Mouse (Mus musculus): Measurements from ENCODE around the gene Arrdc3.
"Not testable (repeated sequence)": the region's sequence is repeated elsewhere in the genome, so short reads cannot be mapped to it uniquely, and the experiment has no call there.

The Arrdc3 gene

DNA sequence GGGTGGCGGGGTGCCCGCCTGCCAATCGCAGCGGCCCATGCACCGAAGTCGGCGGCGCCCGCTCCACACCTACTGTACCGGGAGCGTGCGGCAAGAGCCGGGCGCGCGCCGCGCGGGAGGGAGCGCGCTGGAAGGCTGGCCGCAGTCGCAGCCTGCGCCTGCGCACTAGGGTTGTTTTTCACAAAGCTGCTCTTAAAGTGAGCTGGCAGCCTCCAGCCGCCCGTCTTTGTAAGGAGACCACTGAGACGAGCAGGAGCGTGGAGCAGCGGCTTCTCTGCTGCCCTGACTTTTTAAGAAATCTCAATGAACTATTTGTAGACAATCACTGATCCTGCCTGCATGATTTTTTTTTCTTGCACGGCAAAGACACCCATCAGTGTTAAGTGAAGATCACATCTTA, at the start of gene Arrdc3:
Gene Arrdc3 (plus strand): TSS at position 195 of the 400 bp plus-strand sequence.
- peak; percentile 45 for ATAC-seq (ENCODE audit: insufficient number of reproducible peaks, low FRiP score, low TSS enrichment)

GRCm38 (mm10) chr13:80862215-80862614, 21.0 kb upstream of the Arrdc3 start:
- peak; percentile 45; the same call in 1 of the 2 replicates for ATAC-seq (ENCODE audit: insufficient number of reproducible peaks, low FRiP score, low TSS enrichment)

DNA sequence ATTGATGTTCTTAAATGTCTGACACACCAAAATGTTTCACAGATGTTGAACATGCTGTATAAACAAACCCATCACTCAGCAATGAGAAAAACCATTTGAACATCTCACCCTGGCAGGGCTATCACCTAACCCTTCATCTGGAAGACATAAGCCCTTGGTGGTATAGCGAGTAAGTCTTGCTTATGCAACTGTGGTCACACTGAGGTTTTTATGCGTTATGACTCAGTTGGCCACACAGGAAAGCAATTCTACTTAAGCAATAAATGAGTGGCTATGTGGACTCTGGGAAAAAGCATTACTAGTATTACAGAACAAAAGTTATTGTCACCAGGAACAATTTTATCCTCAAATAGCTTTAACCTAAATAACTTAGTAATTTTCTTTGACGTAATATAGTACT, 19.0 kb upstream of the Arrdc3 start:
- ATAC-seq (ENCODE audit: insufficient number of reproducible peaks, low FRiP score, low TSS enrichment), result no peak

- ATAC-seq (ENCODE audit: insufficient number of reproducible peaks, low FRiP score, low TSS enrichment), result no peak
Observed at GRCm38 (mm10) chr13:80875126-80875525, 8.1 kb upstream of the Arrdc3 start.

GRCm38 (mm10) chr13:80880756-80881155, 2.4 kb upstream of the Arrdc3 start:
- no peak for ATAC-seq (ENCODE audit: insufficient number of reproducible peaks, low FRiP score, low TSS enrichment)

GRCm38 (mm10) chr13:80881722-80882500, 1.3 kb upstream of the Arrdc3 start:
- ATAC-seq (ENCODE audit: insufficient number of reproducible peaks, low FRiP score, low TSS enrichment), result peak; percentile 11; the same call in 1 of the 2 replicates

GRCm38 (mm10) chr13:80882716-80883135, 458 bp upstream of the Arrdc3 start:
- peak; percentile 12 for ATAC-seq (ENCODE audit: insufficient number of reproducible peaks, low FRiP score, low TSS enrichment)

GRCm38 (mm10) chr13:80883649-80884376, 629 bp downstream of the Arrdc3 start:
- ATAC-seq (ENCODE audit: insufficient number of reproducible peaks, low FRiP score, low TSS enrichment), result no peak

DNA sequence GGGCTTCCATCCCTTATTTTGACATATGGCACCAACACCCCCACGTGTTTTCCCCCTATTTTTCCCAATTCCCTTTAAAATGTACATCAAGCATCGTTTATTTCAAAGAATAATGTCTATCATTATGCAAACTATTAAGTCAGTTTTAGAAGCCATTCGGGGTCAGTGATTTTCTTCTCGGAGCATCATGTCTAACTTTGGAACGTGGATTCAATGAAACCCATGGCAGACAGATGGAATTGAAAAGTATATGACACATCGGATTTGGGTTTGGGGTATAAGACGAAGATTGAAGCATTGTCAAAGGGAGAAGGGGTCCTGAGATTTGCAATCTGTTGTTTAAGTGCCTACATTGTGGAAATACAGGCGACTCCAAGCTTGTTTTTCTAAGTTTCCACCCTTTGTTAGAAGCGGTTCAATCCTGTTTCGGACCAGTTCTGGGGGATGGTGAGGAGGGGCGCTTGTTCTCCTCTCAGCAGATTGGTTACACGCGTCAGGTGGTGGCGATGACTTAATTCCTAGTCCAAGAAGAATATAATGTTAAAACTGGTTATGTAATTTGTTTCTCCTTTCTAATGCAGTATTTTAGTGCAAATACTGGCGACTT, 1.3 kb downstream of the Arrdc3 start:
- ATAC-seq (ENCODE audit: insufficient number of reproducible peaks, low FRiP score, low TSS enrichment), result no peak

GRCm38 (mm10) chr13:80885103-80885833, 2.1 kb downstream of the Arrdc3 start:
- ATAC-seq (ENCODE audit: insufficient number of reproducible peaks, low FRiP score, low TSS enrichment), result peak; percentile 79

DNA sequence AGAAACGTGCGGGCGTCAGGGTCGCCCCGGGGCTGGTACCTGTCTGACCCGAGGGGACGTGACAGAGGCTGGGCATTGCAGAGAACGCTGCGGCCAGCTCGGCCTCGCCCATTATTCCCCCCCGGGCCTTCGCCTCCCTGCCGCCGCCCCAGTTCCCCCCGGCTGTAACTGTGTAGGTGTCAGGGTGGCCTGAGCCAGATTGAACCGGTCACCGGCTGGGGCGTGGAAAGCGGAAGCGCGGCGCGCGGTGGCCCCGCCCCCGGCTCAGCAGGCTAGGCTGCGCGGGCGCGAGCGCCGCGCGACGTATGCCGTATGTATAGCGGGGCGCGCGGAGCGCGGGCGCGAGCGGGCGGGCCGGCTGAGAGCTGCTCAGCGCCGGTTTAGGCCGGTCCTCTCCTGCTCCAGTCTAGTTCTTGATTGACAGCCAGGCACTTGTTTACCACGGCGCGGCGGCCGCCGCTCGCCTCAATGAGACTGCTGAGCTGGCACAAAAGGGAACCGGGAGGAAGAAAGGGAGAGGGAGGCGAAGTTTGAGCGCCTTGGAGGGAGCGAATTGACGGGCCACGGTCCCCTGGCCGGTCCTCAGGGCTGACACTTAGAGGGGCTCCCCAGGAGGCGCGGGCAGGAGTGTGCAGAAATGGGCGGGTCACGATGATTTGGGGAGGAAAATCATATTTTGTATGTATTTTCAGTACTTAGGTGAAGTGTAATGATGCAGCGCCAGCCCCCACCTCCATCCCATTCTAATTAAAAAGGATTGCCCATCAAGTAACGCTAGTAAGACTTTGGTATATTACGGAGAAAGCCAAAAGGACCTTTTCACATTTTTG, 2.9 kb downstream of the Arrdc3 start:
- ATAC-seq (ENCODE audit: insufficient number of reproducible peaks, low FRiP score, low TSS enrichment), result peak; percentile 63

GRCm38 (mm10) chr13:80886664-80887210, 3.6 kb downstream of the Arrdc3 start:
- ATAC-seq (ENCODE audit: insufficient number of reproducible peaks, low FRiP score, low TSS enrichment), result no peak

- ATAC-seq (ENCODE audit: insufficient number of reproducible peaks, low FRiP score, low TSS enrichment), result no peak
Observed at GRCm38 (mm10) chr13:80887842-80888241, 4.7 kb downstream of the Arrdc3 start.

DNA sequence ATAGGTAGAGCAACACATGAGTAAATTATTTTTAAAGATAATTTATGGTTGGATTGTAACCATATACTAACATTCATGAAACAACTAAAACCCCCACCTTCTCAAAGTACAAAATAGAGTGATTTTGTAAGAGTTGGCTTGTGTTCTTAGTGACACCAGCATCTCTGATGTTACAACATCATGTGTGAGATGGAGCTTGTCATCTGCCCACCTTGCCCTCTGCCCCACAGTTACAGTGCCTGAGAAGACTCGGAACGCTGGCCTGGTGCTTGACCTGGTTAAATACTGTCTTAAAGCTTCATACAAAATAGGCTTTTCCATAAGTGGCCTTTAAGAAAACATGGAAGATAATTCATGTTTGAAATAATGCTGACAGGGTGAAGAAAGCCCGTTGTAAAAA, 11.7 kb downstream of the Arrdc3 start:
- ATAC-seq (ENCODE audit: insufficient number of reproducible peaks, low FRiP score, low TSS enrichment), result not testable (repeated sequence)

GRCm38 (mm10) chr13:80897411-80897810, 14.2 kb downstream of the Arrdc3 start:
- ATAC-seq (ENCODE audit: insufficient number of reproducible peaks, low FRiP score, low TSS enrichment), result no peak

DNA sequence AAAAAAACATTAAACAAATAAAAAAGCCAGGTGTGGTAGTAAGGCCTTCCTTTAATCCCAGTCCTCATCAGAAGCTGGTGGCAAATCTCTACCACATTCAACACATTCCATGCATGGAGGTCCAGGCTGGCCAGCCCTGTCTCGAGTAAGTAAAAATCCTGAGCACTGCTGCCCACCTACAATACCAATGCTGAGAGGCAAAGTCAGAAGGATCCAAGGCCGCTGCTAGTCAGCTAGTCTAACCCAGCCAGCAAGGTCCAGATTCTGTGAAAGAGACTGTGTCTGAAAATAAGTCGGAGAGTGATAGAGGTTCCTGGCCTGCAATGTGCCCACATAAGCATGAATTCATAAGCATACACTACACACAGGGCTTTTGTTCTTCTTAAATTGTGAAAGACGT, 14.9 kb downstream of the Arrdc3 start:
- ATAC-seq (ENCODE audit: insufficient number of reproducible peaks, low FRiP score, low TSS enrichment), result no peak

DNA sequence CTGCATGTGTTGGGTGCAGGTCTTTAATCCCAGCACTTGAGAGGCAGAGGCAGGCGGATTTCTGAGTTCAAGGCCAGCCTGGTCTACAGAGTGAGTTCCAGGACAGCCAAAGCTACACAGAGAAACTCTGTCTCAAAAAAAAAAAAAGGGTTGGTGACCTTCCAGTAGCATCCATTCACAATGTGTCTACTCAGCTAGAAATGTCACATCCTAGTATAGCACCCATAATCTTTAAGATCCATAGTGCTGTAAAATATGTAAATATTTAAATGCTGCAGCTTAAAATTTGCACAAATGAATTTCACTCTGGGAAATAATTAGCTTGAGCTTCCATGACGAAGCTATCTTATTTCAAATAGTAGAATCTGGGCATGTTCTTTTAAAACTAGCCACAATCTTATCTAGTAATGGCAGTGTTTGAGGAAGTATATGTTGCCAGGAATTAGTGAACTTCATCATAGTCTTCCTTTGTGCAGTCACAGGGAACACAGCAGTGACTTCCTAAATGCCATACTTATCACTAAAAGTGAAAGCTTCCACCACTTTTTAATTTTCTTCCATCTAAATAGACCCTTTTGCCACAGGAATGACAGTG, 16.3 kb downstream of the Arrdc3 start:
- no peak for ATAC-seq (ENCODE audit: insufficient number of reproducible peaks, low FRiP score, low TSS enrichment)

GRCm38 (mm10) chr13:80901432-80901831, 18.2 kb downstream of the Arrdc3 start:
- ATAC-seq (ENCODE audit: insufficient number of reproducible peaks, low FRiP score, low TSS enrichment), result peak; percentile 65; the same call in 1 of the 2 replicates

DNA sequence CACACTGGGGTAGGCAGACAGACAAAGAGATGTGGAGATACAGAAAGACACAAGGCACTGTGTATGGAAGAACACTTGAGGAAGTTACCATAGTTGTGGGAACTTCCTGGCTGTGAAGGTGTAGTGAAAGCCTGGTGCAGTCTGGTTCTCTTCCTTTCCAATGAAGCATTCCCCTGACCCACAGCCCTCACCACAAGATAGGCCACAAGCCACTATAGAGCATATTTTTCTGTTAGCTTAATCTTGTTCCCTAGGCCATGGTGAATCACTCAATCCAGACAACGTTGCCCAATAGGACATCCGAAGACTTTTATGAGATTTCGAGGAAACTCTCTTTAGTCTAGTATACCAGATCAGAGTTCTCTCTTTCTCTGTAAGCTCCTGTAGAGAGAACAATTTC, 19.6 kb downstream of the Arrdc3 start:
- no peak for ATAC-seq (ENCODE audit: insufficient number of reproducible peaks, low FRiP score, low TSS enrichment)
